Mouse (Mus musculus) megakaryocyte, embryonic 14.5 days (primary cell): Measurements from ENCODE around the gene Cxcl1.
"Not testable (repeated sequence)": the region's sequence is repeated elsewhere in the genome, so short reads cannot be mapped to it uniquely, and the experiment has no call there.

Experiments
- FLI1 ChIP-seq: IDR thresholded peaks from 2 replicates; pipeline ENCODE4 v1.6.1; 2012; ENCODE audit warnings: low read length, inconsistent platforms, mixed read lengths
- GATA1 ChIP-seq: IDR thresholded peaks from 3 replicates; pipeline ENCODE4 v1.6.1; 2012; ENCODE audit warnings: mixed read lengths, low read length, inconsistent platforms, borderline replicate concordance

DNA sequence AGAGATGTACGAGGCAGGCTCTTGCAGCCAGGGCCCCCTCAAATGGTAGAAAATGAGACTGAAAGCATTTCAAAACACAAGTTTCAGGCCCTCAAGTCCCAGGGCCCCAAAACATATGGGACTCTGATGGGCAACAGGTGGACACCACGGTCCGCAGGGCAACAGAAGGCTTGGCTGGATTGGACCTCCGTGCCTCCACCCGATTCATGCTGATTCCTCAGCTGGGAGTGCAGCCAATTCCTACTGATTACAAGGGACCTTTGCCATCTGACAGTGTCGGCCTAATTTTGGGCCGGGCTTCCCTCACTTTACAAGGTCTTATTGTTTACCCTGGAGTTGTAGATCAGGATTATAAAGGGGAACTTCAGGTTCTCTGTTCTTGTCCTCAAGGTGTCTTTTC, 40.9 kb upstream of the Cxcl1 start:
- not testable (repeated sequence) for TF ChIP-seq GATA1, FLI1
